ENCODE assay signal across 14 mouse cellular contexts in the genomic region with DNA sequence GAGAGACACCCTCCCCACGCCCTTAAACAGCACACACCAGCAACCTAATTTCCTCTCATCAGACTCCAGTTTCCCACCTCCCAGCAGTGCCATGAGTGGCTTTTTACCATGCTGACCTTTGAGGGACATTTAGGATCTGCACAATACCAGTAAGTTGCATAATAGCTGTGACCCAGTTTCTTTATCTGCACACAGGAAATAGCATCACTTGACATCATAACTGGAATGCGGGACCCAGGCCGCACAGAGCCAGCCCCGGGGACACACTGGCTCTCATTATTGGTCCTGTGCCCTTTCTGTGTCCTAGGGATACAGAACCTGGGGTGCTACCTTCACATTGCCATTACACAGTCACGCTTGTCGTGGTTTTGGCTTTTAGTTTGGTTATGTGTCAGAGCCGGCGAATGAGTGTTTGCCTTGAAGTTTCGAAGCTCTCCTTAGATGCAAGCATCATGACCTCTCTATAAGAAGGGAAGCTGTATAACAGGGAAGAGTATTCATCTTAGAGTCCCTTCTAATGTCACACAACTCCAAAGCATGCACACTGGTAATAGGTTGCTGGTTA. TPM values are rescaled to one million over a fixed set of nuclear protein-coding genes. Genes with fewer than 3 reads are reported as not detected.
DNase-seq lines count a peak whose midpoint lies in the region; ATAC-seq lines count a peak whose summit lies in the region.
"Had no signal": no experiment of that assay in that cellular context is flagged by ENCODE, and none has a peak within 500 bp of the region (broad histone marks: within the 10 kb centered on the region; RNA-seq: fewer than 3 reads in every experiment).

No protein-coding gene starts in this region.

- 77% methylated on average over 9 of the region's 9 CpGs for WGBS in embryonic facial prominence, embryonic 13.5 days
- WGBS in embryonic facial prominence, embryonic 10.5 days: 79% methylated on average over 9 of the region's 9 CpGs

- no peak overlapping the region for H3K4me3 ChIP-seq in embryonic facial prominence, embryonic 13.5 days
- no peak overlapping the region for H3K4me3 ChIP-seq in embryonic facial prominence, embryonic 10.5 days
- H3K4me3 ChIP-seq: hindbrain, embryonic 15.5 days; limb, embryonic 13.5 days had no signal

- peaks cover 12% of the 10 kb centered on the region for H3K27me3 ChIP-seq in embryonic facial prominence, embryonic 13.5 days
- H3K27me3 ChIP-seq in embryonic facial prominence, embryonic 10.5 days (replicated peaks; ENCODE audit: low read depth, poor library complexity, severe bottlenecking): peaks cover 16% of the 10 kb centered on the region

- no peaks in the 10 kb centered on the region for H3K9me3 ChIP-seq in embryonic facial prominence, embryonic 13.5 days
- H3K9me3 ChIP-seq in embryonic facial prominence, embryonic 10.5 days: no peaks in the 10 kb centered on the region
- H3K9me3 ChIP-seq: hindbrain, embryonic 15.5 days; limb, embryonic 13.5 days had no signal

- no peak for ATAC-seq in embryonic facial prominence, embryonic 13.5 days (ENCODE audit: insufficient number of reproducible peaks, insufficient read depth, low FRiP score, low TSS enrichment, low read depth)
- peak; percentile 12; the same call in 1 of the 2 replicates for ATAC-seq in granulocyte monocyte progenitor cell, adult 5-6 weeks (replicated peaks; ENCODE audit: poor library complexity, severe bottlenecking)

- no peak overlapping the region for H3K4me2 ChIP-seq in embryonic facial prominence, embryonic 13.5 days
- H3K4me2 ChIP-seq: hindbrain, embryonic 15.5 days; limb, embryonic 13.5 days; lung, embryonic 14.5 days had no signal

- H3K9ac ChIP-seq in embryonic facial prominence, embryonic 13.5 days: 0 out of 2 replicates have a peak overlapping the region, but pooled peaks have one; percentile 32
- H3K9ac ChIP-seq: forebrain, postnatal 0 days; hindbrain, embryonic 15.5 days; limb, embryonic 13.5 days; lung, embryonic 14.5 days had no signal

- intact Hi-C loops in heart, postnatal 36 days (cut with DNase I): loop anchor here (1.0 to 5.0 kb wide), 4 partner anchors 65 to 398 kb away; no protein-coding TSS in a partner anchor
- intact Hi-C loops in heart, postnatal 10 days (cut with DNase I): loop anchor here (1.0 to 5.0 kb wide), 7 partner anchors 70 to 490 kb away; no protein-coding TSS in a partner anchor

- H3K36me3 ChIP-seq in embryonic facial prominence, embryonic 13.5 days: no peaks in the 10 kb centered on the region
- no peaks in the 10 kb centered on the region for H3K36me3 ChIP-seq in embryonic facial prominence, embryonic 10.5 days (replicated peaks)
- H3K36me3 ChIP-seq: hindbrain, embryonic 15.5 days; limb, embryonic 13.5 days had no signal

- no peak overlapping the region for H3K27ac ChIP-seq in embryonic facial prominence, embryonic 13.5 days
- H3K27ac ChIP-seq in embryonic facial prominence, embryonic 10.5 days (replicated peaks): no peak overlapping the region
- H3K27ac ChIP-seq: hindbrain, embryonic 15.5 days; limb, embryonic 13.5 days had no signal

- DNase-seq in embryonic facial prominence, embryonic 10.5 days (ENCODE audit: low spot score): no peak
- peak; percentile 18 to 29 for DNase-seq in heart, postnatal 36 days
- no peak for DNase-seq in heart, postnatal 10 days
- peak; percentile 28 for DNase-seq in CD4-positive helper T cell, adult 2 months (ENCODE audit: low read depth, low spot score)
- DNase-seq in spleen, adult 18-20 months: no peak
- DNase-seq in embryo, embryonic 11 days: no peak

- H3K4me1 ChIP-seq in embryonic facial prominence, embryonic 13.5 days: no peaks in the 10 kb centered on the region
- H3K4me1 ChIP-seq in embryonic facial prominence, embryonic 10.5 days: peaks cover 9% of the 10 kb centered on the region; the same call in 1 of the 2 replicates
- H3K4me1 ChIP-seq: limb, embryonic 13.5 days had no signal

RNA-seq across cellular contexts. Expression of gene Cwh43, which starts 23.8 kb away (rescaled TPM):
- polyA plus RNA-seq in embryonic facial prominence, embryonic 13.5 days (2015; fragmentation: Nextera tagmentation; extraction: Ambion mirVana): 0.15 and 0.48 TPM in 2 replicates
- not detected in 2 replicates for polyA plus RNA-seq in embryonic facial prominence, embryonic 10.5 days (2016; fragmentation: Nextera tagmentation; extraction: Ambion mirVana)
- total RNA-seq in heart, postnatal 36 days (2021): not detected
- not detected for total RNA-seq in heart, postnatal 10 days (2021)
- not detected in 2 replicates for total RNA-seq in granulocyte monocyte progenitor cell, adult 5-6 weeks (2014; fragmentation: Nextera tagmentation)
- not detected in 2 replicates for total RNA-seq in granulocyte monocyte progenitor cell, adult 5-6 weeks (2017)
- total RNA-seq: common myeloid progenitor, adult 5-6 weeks; neutrophil, adult 5-6 weeks had no signal
- polyA plus RNA-seq: limb, embryonic 13.5 days; lung, embryonic 14.5 days had no signal

RNA-seq across cellular contexts. Expression of gene Ociad2, which starts 41.2 kb away (rescaled TPM):
- 10.6 and 12.9 TPM in 2 replicates for polyA plus RNA-seq in embryonic facial prominence, embryonic 13.5 days (2015; fragmentation: Nextera tagmentation; extraction: Ambion mirVana)
- polyA plus RNA-seq in embryonic facial prominence, embryonic 10.5 days (2016; fragmentation: Nextera tagmentation; extraction: Ambion mirVana): 7.1 and 9.4 TPM in 2 replicates
- total RNA-seq in heart, postnatal 36 days (2021): 1 to 10 TPM; 5.8 to 7.3 TPM
- 1 to 10 TPM; 8.5 to 9.6 TPM for total RNA-seq in heart, postnatal 10 days (2021)
- 2.6 and 3.5 TPM in 2 replicates for total RNA-seq in granulocyte monocyte progenitor cell, adult 5-6 weeks (2014; fragmentation: Nextera tagmentation)
- total RNA-seq in granulocyte monocyte progenitor cell, adult 5-6 weeks (2017): 3.1 and 5.5 TPM in 2 replicates

Comparison
In these comparisons a context has a peak if more than half of its experiments do, and no peak if none do; other contexts are left out.
1. DNase-seq: peak in heart, postnatal 36 days (2 of 2) and CD4-positive helper T cell, adult 2 months (single experiment); none in embryonic facial prominence, embryonic 10.5 days (single experiment), heart, postnatal 10 days (0 of 2), spleen, adult 18-20 months (0 of 2) and embryo, embryonic 11 days (single experiment).